Comparison of ENCODE assay signal across 8 mouse cellular contexts in the genomic region with DNA sequence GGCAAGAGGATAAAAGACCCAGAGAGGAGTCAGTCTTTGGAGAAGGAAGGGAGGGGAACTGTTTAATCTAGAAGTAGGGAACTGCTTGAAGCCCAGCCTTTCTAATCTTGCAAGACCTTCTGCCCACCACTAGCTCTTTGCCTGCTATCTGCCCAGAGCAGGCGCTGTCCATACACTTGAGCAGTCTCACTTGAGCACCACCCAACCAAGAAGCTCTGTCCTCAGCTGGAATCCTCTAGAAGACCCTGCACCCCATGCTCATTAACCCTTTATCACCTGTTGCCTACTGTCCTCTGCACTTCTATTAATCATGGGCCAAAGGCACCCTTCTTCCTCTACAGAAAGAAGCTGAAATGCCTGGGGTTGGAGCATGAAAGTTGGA. TPM values are rescaled to one million over a fixed set of nuclear protein-coding genes. Genes with fewer than 3 reads are reported as not detected.
DNase-seq lines count a peak whose midpoint lies in the region; ATAC-seq and TF ChIP-seq lines count a peak whose summit lies in the region.

No protein-coding gene starts in this region.

- H3K9ac ChIP-seq in embryonic facial prominence, embryonic 13.5 days, result peak overlapping the region; percentile 67; the same call in 1 of the 2 replicates
- no peak overlapping the region for H3K9ac ChIP-seq in intestine, embryonic 16.5 days (ENCODE audit: low read depth, low read length)
- peak overlapping the region; percentile 73 for H3K9ac ChIP-seq in neural tube, embryonic 13.5 days

- no peak for DNase-seq in layer of hippocampus, adult 2 months (ENCODE audit: low spot score in 2 of 2)
- no peak for DNase-seq in layer of hippocampus, adult 18-20 months (ENCODE audit: low spot score in 2 of 2)
- no peak for DNase-seq in ovary, postnatal 36 days (ENCODE audit: low spot score)
- DNase-seq in layer of hippocampus, postnatal 25 days (ENCODE audit: extremely low spot score in 1 of 2, low spot score in 1 of 2), result no peak

- H3K4me3 ChIP-seq in layer of hippocampus, adult 2 months, result peak overlapping the region; percentile 85
- H3K4me3 ChIP-seq in embryonic facial prominence, embryonic 13.5 days, result peak overlapping the region; percentile 51
- H3K4me3 ChIP-seq in intestine, embryonic 16.5 days (ENCODE audit: low read length), result peak overlapping the region; percentile 50
- H3K4me3 ChIP-seq in neural tube, embryonic 13.5 days, result peak overlapping the region; percentile 54

- peak overlapping the region; percentile 98 for H3K27ac ChIP-seq in layer of hippocampus, adult 2 months
- H3K27ac ChIP-seq in embryonic facial prominence, embryonic 13.5 days, result no peak overlapping the region
- no peak overlapping the region for H3K27ac ChIP-seq in intestine, embryonic 16.5 days (ENCODE audit: low read length)
- no peak overlapping the region for H3K27ac ChIP-seq in neural tube, embryonic 13.5 days (replicated peaks)

- no peak for ATAC-seq in embryonic facial prominence, embryonic 13.5 days (ENCODE audit: insufficient number of reproducible peaks, insufficient read depth, low FRiP score, low TSS enrichment, low read depth)
- peak; percentile 63 for ATAC-seq in intestine, embryonic 16.5 days
- peak; percentile 8; the same call in 1 of the 2 replicates for ATAC-seq in neural tube, embryonic 13.5 days (ENCODE audit: low read depth)
- ATAC-seq in monocyte, adult 5-6 weeks (replicated peaks; ENCODE audit: insufficient number of reproducible peaks, low FRiP score, low TSS enrichment, poor library complexity, severe bottlenecking), result no peak

- no peaks in the 10 kb centered on the region for H3K36me3 ChIP-seq in embryonic facial prominence, embryonic 13.5 days
- no peaks in the 10 kb centered on the region for H3K36me3 ChIP-seq in intestine, embryonic 16.5 days (ENCODE audit: control insufficient read depth, insufficient read depth, low read length)
- H3K36me3 ChIP-seq in neural tube, embryonic 13.5 days, result no peaks in the 10 kb centered on the region

- H3K9me3 ChIP-seq in embryonic facial prominence, embryonic 13.5 days, result no peaks in the 10 kb centered on the region
- H3K9me3 ChIP-seq in intestine, embryonic 16.5 days (ENCODE audit: control insufficient read depth, low read length), result no peaks in the 10 kb centered on the region
- H3K9me3 ChIP-seq in neural tube, embryonic 13.5 days, result no peaks in the 10 kb centered on the region

- peaks cover 17% of the 10 kb centered on the region for H3K4me1 ChIP-seq in embryonic facial prominence, embryonic 13.5 days
- no peaks in the 10 kb centered on the region for H3K4me1 ChIP-seq in intestine, embryonic 16.5 days (ENCODE audit: control insufficient read depth, insufficient read depth, low read length)
- H3K4me1 ChIP-seq in neural tube, embryonic 13.5 days (replicated peaks), result peaks cover 19% of the 10 kb centered on the region; the same call in 1 of the 2 replicates

- H3K27me3 ChIP-seq in embryonic facial prominence, embryonic 13.5 days, result peaks cover 6% of the 10 kb centered on the region
- no peaks in the 10 kb centered on the region for H3K27me3 ChIP-seq in intestine, embryonic 16.5 days (replicated peaks; ENCODE audit: control insufficient read depth, insufficient read depth, low read length)
- H3K27me3 ChIP-seq in neural tube, embryonic 13.5 days, result no peaks in the 10 kb centered on the region; the same call in 1 of the 2 replicates

- peak overlapping the region; percentile 90 for H3K4me2 ChIP-seq in embryonic facial prominence, embryonic 13.5 days
- H3K4me2 ChIP-seq in intestine, embryonic 16.5 days (ENCODE audit: low read depth, low read length), result peak overlapping the region; percentile 95
- H3K4me2 ChIP-seq in neural tube, embryonic 13.5 days, result peak overlapping the region; percentile 87

- WGBS in embryonic facial prominence, embryonic 13.5 days, result 48% methylated on average over 1 of the region's 1 CpGs
- WGBS in intestine, embryonic 16.5 days, result 58% methylated on average over 1 of the region's 1 CpGs
- WGBS in neural tube, embryonic 13.5 days, result 48% methylated on average over 1 of the region's 1 CpGs

- no peak for TF ChIP-seq CTCF in layer of hippocampus, adult 2 months (conservative IDR thresholded peaks at IDR 0.05)

RNA-seq across cellular contexts. Expression of gene Snca, which starts 1.6 kb away (rescaled TPM):
- total RNA-seq in layer of hippocampus, adult 2 months (2021), result 100 to 1,000 TPM; 473 to 525 TPM
- total RNA-seq in layer of hippocampus, adult 18-20 months (2021), result 100 to 1,000 TPM; 443 to 477 TPM
- polyA plus RNA-seq in embryonic facial prominence, embryonic 13.5 days (2015; fragmentation: Nextera tagmentation; extraction: Ambion mirVana), result 16.3 and 29.0 TPM in 2 replicates
- polyA plus RNA-seq in intestine, embryonic 16.5 days (2015; fragmentation: Nextera tagmentation; extraction: Ambion mirVana), result 23.2 and 28.9 TPM in 2 replicates
- 131 and 135 TPM in 2 replicates for polyA plus RNA-seq in neural tube, embryonic 13.5 days (2015; fragmentation: Nextera tagmentation; extraction: Ambion mirVana)
- 27.6 to 183 TPM (median 161 TPM) in 3 replicates for total RNA-seq in monocyte, adult 5-6 weeks (2017)
- total RNA-seq in layer of hippocampus, postnatal 25 days (2021), result 100 to 1,000 TPM; 565 to 605 TPM

Comparison
In these comparisons a context has a peak if more than half of its experiments do, and no peak if none do; other contexts are left out.
1. ATAC-seq: peak in intestine, embryonic 16.5 days (single experiment) and neural tube, embryonic 13.5 days (single experiment); none in embryonic facial prominence, embryonic 13.5 days (single experiment) and monocyte, adult 5-6 weeks (single experiment).
2. Peak in every context shown above with its lines, with median percentiles within 50 percentile points of each other: H3K4me3 ChIP-seq and H3K4me2 ChIP-seq.